Mouse (Mus musculus) stomach, postnatal 0 days (tissue): ENCODE measurements around the gene Fam57b.

Experiments used
- CTCF ChIP-seq: IDR thresholded peaks from 2 replicates; pipeline ENCODE4 v1.5.1; 2016; ENCODE audit warnings: antibody characterized with exemption, low read depth, mild to moderate bottlenecking, moderate library complexity
- EP300 ChIP-seq: optimal IDR thresholded peaks from 2 replicates; pipeline ENCODE3; 2016; ENCODE audit warnings: antibody characterized with exemption

DNA sequence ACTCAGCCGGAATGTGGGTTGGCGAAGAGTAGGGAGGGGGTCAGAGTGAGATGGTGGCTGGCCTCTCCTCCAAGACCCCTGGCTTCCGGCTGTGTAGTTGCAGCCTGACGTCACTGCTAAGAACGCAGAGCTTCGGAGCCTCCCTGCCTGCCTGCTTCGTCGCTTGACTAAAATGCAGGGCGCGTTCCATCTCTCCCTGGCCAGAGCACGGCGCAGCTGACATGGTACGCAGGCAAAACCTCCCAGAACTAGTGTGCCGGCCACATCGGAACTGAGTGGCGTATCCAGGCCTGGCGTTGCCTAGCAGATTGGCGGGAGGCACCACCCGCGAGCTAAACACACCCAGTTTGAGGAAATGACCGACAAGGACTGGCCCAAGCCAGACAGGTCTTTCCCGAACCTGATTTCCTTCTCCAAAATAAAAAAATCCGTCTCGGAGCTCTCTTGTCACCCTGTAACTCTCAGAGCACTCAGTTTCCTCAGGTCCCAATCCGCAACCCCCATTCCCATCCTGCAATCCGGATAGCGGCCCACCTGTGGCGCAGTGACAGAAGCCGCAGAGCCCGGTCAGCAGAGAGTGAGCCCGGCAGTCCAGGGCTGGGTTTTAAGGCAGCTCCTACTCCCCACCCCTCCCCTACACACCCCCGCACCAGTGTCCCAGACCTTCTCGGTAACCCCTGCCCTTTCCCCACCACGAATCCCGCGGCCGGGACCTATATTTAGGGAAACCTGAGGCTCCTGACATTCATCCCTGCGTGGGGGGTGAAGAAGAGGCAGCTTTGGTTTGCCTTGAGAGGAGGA lies 2.2 kb downstream of the Fam57b start:
- TF ChIP-seq CTCF (peak; percentile 46), EP300 (no peak)
